Mouse (Mus musculus): ENCODE data around the gene Gipc3. TPM values are rescaled to one million over a fixed set of nuclear protein-coding genes. Genes with fewer than 3 reads are reported as not detected.

Gene Gipc3
- polyA plus RNA-seq, 1 experiment = 0.08 TPM

DNA sequence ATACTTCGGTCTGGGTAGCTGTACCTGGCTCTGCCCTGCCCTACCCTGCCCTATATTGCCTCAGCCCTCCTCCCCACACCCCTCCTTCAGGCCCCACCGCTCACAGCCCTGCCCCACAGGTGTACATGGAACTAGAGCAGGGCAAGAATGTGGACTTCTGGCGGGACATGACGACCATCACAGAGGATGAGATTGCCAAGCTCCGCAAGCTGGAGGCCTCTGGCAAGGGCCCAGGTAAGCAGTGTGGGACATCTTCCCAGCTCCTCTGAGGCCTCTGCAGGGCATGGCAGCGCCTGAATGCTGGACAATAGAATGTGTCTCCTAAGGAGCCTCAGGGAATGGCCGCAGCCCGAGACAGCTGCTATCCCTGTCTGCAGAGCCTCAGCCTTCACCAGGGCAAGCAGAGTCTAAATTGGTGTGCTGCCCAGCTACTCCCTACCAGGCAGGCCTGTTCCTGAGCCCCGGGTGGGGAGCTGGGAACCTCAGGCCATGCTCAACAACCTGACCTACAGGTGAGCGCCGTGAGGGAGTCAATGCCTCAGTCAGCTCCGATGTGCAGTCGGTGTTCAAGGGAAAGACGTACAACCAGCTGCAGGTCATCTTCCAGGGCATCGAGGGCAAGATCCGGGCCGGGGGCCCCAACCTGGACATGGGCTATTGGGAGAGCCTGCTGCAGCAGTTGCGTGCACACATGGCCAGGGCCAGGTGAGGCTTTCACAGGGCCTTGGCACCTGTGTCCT lies 19.1 kb downstream of the Gipc3 start:
- Histone ChIP-seq H3ac (ENCODE audit: control insufficient read depth, insufficient read length, low read depth) (no peak overlapping the region), H3K79me3 (ENCODE audit: low read depth) (peaks cover 20% of the 10 kb centered on the region), H3K36me3 (ENCODE audit: control insufficient read depth, insufficient read depth) (peaks cover 50% of the 10 kb centered on the region), H3K4me3 (ENCODE audit: insufficient read depth, poor library complexity, severe bottlenecking) (no peak overlapping the region), H3K79me2 (ENCODE audit: control insufficient read depth, insufficient read depth) (peaks cover 30% of the 10 kb centered on the region), H3K27me3 (ENCODE audit: control insufficient read depth, insufficient read depth, insufficient read length) (no peaks in the 10 kb centered on the region)
- TF ChIP-seq CEBPB (IDR thresholded peaks at IDR 0.05; ENCODE audit: low read depth) = no peak
- no peak for TF ChIP-seq MYOG (IDR thresholded peaks at IDR 0.05; ENCODE audit: control insufficient read depth, extremely low read depth, insufficient read length)
- no peak for TF ChIP-seq MAX (IDR thresholded peaks at IDR 0.05)
- no peak for TF ChIP-seq CTCF (IDR thresholded peaks at IDR 0.05; ENCODE audit: control insufficient read depth, insufficient read depth, insufficient read length)
- TF ChIP-seq USF1 (IDR thresholded peaks at IDR 0.05; ENCODE audit: low read depth) = no peak
- no peak for TF ChIP-seq FOSL1 (IDR thresholded peaks at IDR 0.05; ENCODE audit: insufficient read depth, low read length, poor library complexity, severe bottlenecking)
- TF ChIP-seq MYOD1 (IDR thresholded peaks at IDR 0.05; ENCODE audit: control insufficient read depth, insufficient read length, low read depth) = no peak

DNA sequence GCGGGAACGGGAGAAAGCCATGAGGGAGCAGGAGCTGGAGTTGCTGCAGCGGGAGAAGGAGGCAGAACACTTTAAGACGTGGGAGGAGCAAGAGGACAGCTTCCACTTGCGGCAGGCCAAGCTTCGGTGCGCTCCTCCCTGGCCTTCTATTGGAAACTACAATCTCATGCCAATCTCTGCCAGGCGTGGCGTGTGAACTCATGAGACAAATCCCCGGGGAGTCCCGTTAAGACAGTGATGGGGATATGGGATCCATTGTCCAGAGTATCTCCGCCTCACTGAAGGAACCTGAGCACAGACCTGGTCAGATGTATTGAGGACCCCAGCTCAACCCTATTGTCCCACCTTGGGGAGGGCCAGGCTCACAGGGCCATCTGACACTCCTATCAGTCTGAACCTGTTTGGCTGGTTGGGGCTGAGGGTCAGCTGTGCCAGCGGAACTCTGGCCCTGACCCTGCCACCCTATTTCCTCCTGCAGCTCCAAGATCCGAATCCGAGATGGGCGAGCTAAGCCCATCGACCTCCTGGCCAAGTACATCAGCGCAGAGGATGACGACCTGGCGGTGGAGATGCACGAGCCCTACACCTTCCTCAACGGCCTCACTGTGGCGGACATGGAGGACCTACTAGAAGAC lies 19.8 kb downstream of the Gipc3 start:
- Histone ChIP-seq H3K36me3 (ENCODE audit: control insufficient read depth, insufficient read depth) (peaks cover 52% of the 10 kb centered on the region), H3K79me3 (ENCODE audit: low read depth) (peaks cover 20% of the 10 kb centered on the region), H3K4me3 (ENCODE audit: insufficient read depth, poor library complexity, severe bottlenecking) (no peak overlapping the region), H3K79me2 (ENCODE audit: control insufficient read depth, insufficient read depth) (peaks cover 30% of the 10 kb centered on the region), H3K27me3 (ENCODE audit: control insufficient read depth, insufficient read depth, insufficient read length) (no peaks in the 10 kb centered on the region), H3ac (ENCODE audit: control insufficient read depth, insufficient read length, low read depth) (no peak overlapping the region)
- no peak for TF ChIP-seq FOSL1 (IDR thresholded peaks at IDR 0.05; ENCODE audit: insufficient read depth, low read length, poor library complexity, severe bottlenecking)
- TF ChIP-seq USF1 (IDR thresholded peaks at IDR 0.05; ENCODE audit: low read depth) = no peak
- TF ChIP-seq MYOD1 (IDR thresholded peaks at IDR 0.05; ENCODE audit: control insufficient read depth, insufficient read length, low read depth) = no peak
- TF ChIP-seq MYOG (IDR thresholded peaks at IDR 0.05; ENCODE audit: control insufficient read depth, extremely low read depth, insufficient read length) = no peak
- TF ChIP-seq MAX (IDR thresholded peaks at IDR 0.05) = no peak
- TF ChIP-seq CTCF (IDR thresholded peaks at IDR 0.05; ENCODE audit: control insufficient read depth, insufficient read depth, insufficient read length) = no peak
- TF ChIP-seq CEBPB (IDR thresholded peaks at IDR 0.05; ENCODE audit: low read depth) = no peak

DNA sequence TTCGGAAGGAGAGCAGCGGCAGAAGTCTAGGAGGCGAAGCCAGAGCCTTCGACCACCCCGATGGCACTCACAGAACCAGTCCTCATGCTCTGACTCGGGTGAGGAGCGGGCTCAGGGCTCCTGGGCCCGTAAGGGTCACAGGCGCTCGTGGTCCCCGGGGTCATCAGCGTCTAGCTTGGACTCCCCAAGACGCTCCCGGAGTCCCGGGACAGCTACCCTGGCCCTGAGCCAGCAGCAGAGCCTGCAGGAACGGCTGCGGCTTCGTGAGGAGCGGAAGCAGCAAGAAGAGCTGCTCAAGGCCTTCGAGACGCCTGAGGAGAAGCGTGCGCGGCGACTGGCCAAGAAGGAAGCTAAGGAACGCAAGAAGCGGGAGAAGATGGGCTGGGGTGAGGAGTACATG lies 20.6 kb downstream of the Gipc3 start:
- no peak for TF ChIP-seq FOSL1 (IDR thresholded peaks at IDR 0.05; ENCODE audit: insufficient read depth, low read length, poor library complexity, severe bottlenecking)
- TF ChIP-seq MAX (IDR thresholded peaks at IDR 0.05) = no peak
- no peak for TF ChIP-seq USF1 (IDR thresholded peaks at IDR 0.05; ENCODE audit: low read depth)
- no peak for TF ChIP-seq MYOD1 (IDR thresholded peaks at IDR 0.05; ENCODE audit: control insufficient read depth, insufficient read length, low read depth)
- TF ChIP-seq CEBPB (IDR thresholded peaks at IDR 0.05; ENCODE audit: low read depth) = no peak
- Histone ChIP-seq H3ac (ENCODE audit: control insufficient read depth, insufficient read length, low read depth) (peak overlapping the region; percentile 37), H3K27me3 (ENCODE audit: control insufficient read depth, insufficient read depth, insufficient read length) (no peaks in the 10 kb centered on the region), H3K36me3 (ENCODE audit: control insufficient read depth, insufficient read depth) (peaks cover 60% of the 10 kb centered on the region), H3K79me2 (ENCODE audit: control insufficient read depth, insufficient read depth) (peaks cover 30% of the 10 kb centered on the region), H3K4me3 (ENCODE audit: insufficient read depth, poor library complexity, severe bottlenecking) (peak overlapping the region; percentile 99), H3K79me3 (ENCODE audit: low read depth) (peaks cover 20% of the 10 kb centered on the region)

DNA sequence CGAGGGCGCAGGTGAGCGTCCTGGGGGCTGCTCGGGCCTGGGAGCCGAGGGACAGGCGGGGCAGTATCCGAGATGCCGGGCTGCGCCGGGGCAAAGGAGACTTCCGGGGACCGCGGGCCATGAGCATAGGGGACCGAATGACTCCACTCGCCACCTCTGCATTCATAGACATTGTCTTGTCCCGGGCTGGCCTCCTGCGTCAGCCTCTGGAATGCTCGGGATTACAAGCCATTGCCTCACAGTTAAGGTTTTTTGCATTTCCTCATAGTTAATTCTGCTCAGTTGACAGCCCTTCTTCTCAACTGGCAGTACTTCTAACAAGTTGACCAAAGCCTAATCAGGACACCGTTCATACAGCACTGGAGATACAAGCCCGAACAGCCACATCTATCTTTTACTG lies 21.6 kb downstream of the Gipc3 start:
- H3K36me3 ChIP-seq (ENCODE audit: control insufficient read depth, insufficient read depth) = peaks cover 53% of the 10 kb centered on the region
- H3ac ChIP-seq (ENCODE audit: control insufficient read depth, insufficient read length, low read depth) = peak overlapping the region; percentile 99
- H3K79me3 ChIP-seq (ENCODE audit: low read depth) = peaks cover 20% of the 10 kb centered on the region
- peaks cover 30% of the 10 kb centered on the region for H3K79me2 ChIP-seq (ENCODE audit: control insufficient read depth, insufficient read depth)
- peak overlapping the region; percentile 99 for H3K4me3 ChIP-seq (ENCODE audit: insufficient read depth, poor library complexity, severe bottlenecking)
- TF ChIP-seq USF1 (IDR thresholded peaks at IDR 0.05; ENCODE audit: low read depth) = no peak
- TF ChIP-seq CEBPB (IDR thresholded peaks at IDR 0.05; ENCODE audit: low read depth) = no peak
- no peak for TF ChIP-seq MYOG (IDR thresholded peaks at IDR 0.05; ENCODE audit: control insufficient read depth, extremely low read depth, insufficient read length)
- TF ChIP-seq MYOD1 (IDR thresholded peaks at IDR 0.05; ENCODE audit: control insufficient read depth, insufficient read length, low read depth) = no peak
- no peak for TF ChIP-seq CTCF (IDR thresholded peaks at IDR 0.05; ENCODE audit: control insufficient read depth, insufficient read depth, insufficient read length)
- TF ChIP-seq MAX (IDR thresholded peaks at IDR 0.05) = no peak
- no peak for TF ChIP-seq FOSL1 (IDR thresholded peaks at IDR 0.05; ENCODE audit: insufficient read depth, low read length, poor library complexity, severe bottlenecking)
- H3K27me3 ChIP-seq (ENCODE audit: control insufficient read depth, insufficient read depth, insufficient read length) = no peaks in the 10 kb centered on the region

DNA sequence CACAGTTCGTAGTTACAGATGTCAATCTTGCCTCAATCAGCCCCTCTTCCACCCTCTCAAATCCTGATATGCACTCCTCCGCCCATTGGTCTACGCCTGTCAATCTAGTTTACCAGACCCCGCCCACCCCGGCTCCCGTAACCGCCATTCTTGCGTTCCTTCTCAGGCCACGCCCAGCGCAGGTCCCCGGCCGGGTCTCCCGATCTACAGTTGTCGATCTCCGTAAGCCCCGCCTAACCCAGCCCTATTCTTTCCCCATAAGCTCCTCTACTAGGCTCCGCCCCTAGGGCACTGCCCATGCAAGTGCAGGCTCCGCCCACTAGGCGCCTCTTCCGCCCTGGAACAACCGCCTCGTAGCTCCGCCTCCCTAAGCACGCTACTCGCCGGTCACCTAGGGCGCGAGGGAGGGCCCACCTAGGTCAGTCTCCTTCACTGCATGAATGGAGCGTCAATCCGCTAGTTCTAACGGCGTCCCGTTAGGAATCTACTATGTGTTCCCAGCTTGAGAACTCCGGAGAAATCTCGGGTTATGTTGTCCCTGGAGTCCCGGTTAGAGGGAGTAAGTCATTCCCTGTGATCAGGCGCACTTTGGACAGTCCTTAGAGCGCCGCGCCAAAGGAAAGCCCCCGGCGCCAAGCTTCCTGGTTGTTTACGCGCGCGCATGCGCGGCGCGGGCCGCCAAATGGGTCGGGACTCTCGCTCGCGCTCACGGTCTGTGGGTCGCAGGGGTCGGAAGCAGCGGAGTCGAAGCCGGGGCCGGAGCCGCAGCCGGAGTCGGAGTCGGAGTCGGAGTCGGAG lies 22.3 kb downstream of the Gipc3 start, which contains the start of gene Cactin:
Gene Cactin (plus strand): TSS at position 554 of the 798 bp plus-strand sequence.
- Histone ChIP-seq H3K36me3 (ENCODE audit: control insufficient read depth, insufficient read depth) (peaks cover 51% of the 10 kb centered on the region), H3K79me2 (ENCODE audit: control insufficient read depth, insufficient read depth) (peaks cover 30% of the 10 kb centered on the region), H3ac (ENCODE audit: control insufficient read depth, insufficient read length, low read depth) (peak within 1 kb of the TSS; percentile 99), H3K79me3 (ENCODE audit: low read depth) (peaks cover 20% of the 10 kb centered on the region), H3K27me3 (ENCODE audit: control insufficient read depth, insufficient read depth, insufficient read length) (no peaks in the 10 kb centered on the region), H3K4me3 (ENCODE audit: insufficient read depth, poor library complexity, severe bottlenecking) (peak within 1 kb of the TSS; percentile 99)
- TF ChIP-seq CEBPB (IDR thresholded peaks at IDR 0.05; ENCODE audit: low read depth) (no peak), MAX (IDR thresholded peaks at IDR 0.05) (peak; percentile 100)

Data from C2C12 (cell line).